Mouse (Mus musculus) CD4-positive helper T cell, adult 2 months (primary cell): Measurements from ENCODE around the gene Bcl6b.

Experiments used
- DNase-seq: peaks from one replicate; pipeline ENCODE4 v3.0.0-alpha.2; 2012; ENCODE audit warnings: low read depth, missing footprints, low spot score

Gene Bcl6b

GRCm38 (mm10) chr11:70229260-70230010 is at the start of gene Bcl6b:
Gene Bcl6b, minus strand, starts transcription at chr11:70229798.
- peak; percentile 47 for DNase-seq

- no peak for DNase-seq
Observed at GRCm38 (mm10) chr11:70278961-70279360, 49.4 kb upstream of the Bcl6b start.

GRCm38 (mm10) chr11:70271641-70272040 is 42.0 kb upstream of the Bcl6b start:
- DNase-seq = peak; percentile 71

- DNase-seq = no peak
Observed at GRCm38 (mm10) chr11:70266405-70266804, 36.8 kb upstream of the Bcl6b start.

- no peak for DNase-seq
Observed at GRCm38 (mm10) chr11:70265819-70266218, 36.2 kb upstream of the Bcl6b start.

- peak; percentile 63 for DNase-seq
Observed at GRCm38 (mm10) chr11:70265252-70265651, 35.7 kb upstream of the Bcl6b start.

- DNase-seq = no peak
Observed at GRCm38 (mm10) chr11:70259035-70259434, 29.4 kb upstream of the Bcl6b start.

- no peak for DNase-seq
Observed at GRCm38 (mm10) chr11:70254931-70255531, 25.4 kb upstream of the Bcl6b start, which contains the start of gene Alox12. Gene Alox12, minus strand, starts transcription at chr11:70255353.

GRCm38 (mm10) chr11:70254337-70254736 is 24.7 kb upstream of the Bcl6b start:
- no peak for DNase-seq

- no peak for DNase-seq
Observed at GRCm38 (mm10) chr11:70251853-70252252, 22.3 kb upstream of the Bcl6b start.

- no peak for DNase-seq
Observed at GRCm38 (mm10) chr11:70250150-70250549, 20.6 kb upstream of the Bcl6b start.

- DNase-seq = peak; percentile 72
Observed at GRCm38 (mm10) chr11:70247136-70247845, 17.7 kb upstream of the Bcl6b start.

- DNase-seq = no peak
Observed at GRCm38 (mm10) chr11:70242591-70242990, 13.0 kb upstream of the Bcl6b start.

- DNase-seq = peak; percentile 88
Observed at GRCm38 (mm10) chr11:70239541-70240279, 10.1 kb upstream of the Bcl6b start, which contains the start of the genes Gm21988 and Rnasek. Gene Gm21988, minus strand, starts transcription at chr11:70239830. Gene Rnasek, minus strand, starts transcription at chr11:70239842.

GRCm38 (mm10) chr11:70238591-70239440 is 9.2 kb upstream of the Bcl6b start:
- no peak for DNase-seq

- peak; percentile 96 for DNase-seq
Observed at GRCm38 (mm10) chr11:70237457-70238167, 8.0 kb upstream of the Bcl6b start, which contains the start of gene 0610010K14Rik. Gene 0610010K14Rik, minus strand, starts transcription at chr11:70237914.

- DNase-seq = no peak
Observed at GRCm38 (mm10) chr11:70236717-70237116, 7.1 kb upstream of the Bcl6b start.

GRCm38 (mm10) chr11:70235254-70235900 is 5.8 kb upstream of the Bcl6b start:
- no peak for DNase-seq

GRCm38 (mm10) chr11:70234497-70234896 is 4.9 kb upstream of the Bcl6b start:
- no peak for DNase-seq
